Mouse (Mus musculus) cerebellum, adult 8-10 months (tissue): ENCODE measurements around the gene Chmp2b.

ENCODE experiments used
- DNase-seq: peaks from one replicate; pipeline ENCODE4 v3.0.0; 2022

The Chmp2b gene

GRCm38 (mm10) chr16:65526004-65526403, 36.5 kb downstream of the Chmp2b start:
- DNase-seq = no peak

GRCm38 (mm10) chr16:65520211-65520610, 42.3 kb downstream of the Chmp2b start, which contains the start of gene Pou1f1:
TSS of gene Pou1f1 (plus strand) at chr16:65520511.
- DNase-seq = no peak

- DNase-seq = no peak
These were observed 48.3 kb downstream of the Chmp2b start for GRCm38 (mm10) chr16:65514223-65514622.

GRCm38 (mm10) chr16:65497049-65497448, 65.5 kb downstream of the Chmp2b start:
- DNase-seq = no peak

- DNase-seq = no peak
These were observed 66.5 kb downstream of the Chmp2b start for GRCm38 (mm10) chr16:65496030-65496429.
